Mouse (Mus musculus) lung, embryonic 15.5 days (tissue): Measurements from ENCODE around the gene Gm21312. TPM values are rescaled to one million over a fixed set of nuclear protein-coding genes. Genes with fewer than 3 reads are reported as not detected.

ENCODE experiments used
- polyA plus RNA-seq: library from polyadenylated mRNA; unstranded; fragments of >200 nt; fragmentation: Nextera tagmentation; extraction: Ambion mirVana; gene quantifications from 2 replicates; pipeline ENCODE4 v1.2.1, GENCODE M21; 2015

Gene Gm21312
- polyA plus RNA-seq, 1 experiment from 2014 or later: not detected

Other genes with a start within 250 kb of the Gm21312 start
- not detected in 2 replicates for gene Gm21293, start 34.0 kb upstream of the Gm21312 start, polyA plus RNA-seq
- gene Gm6763, start 25.5 kb upstream of the Gm21312 start, polyA plus RNA-seq: not detected in 2 replicates
- gene Gm8764, start 17.0 kb upstream of the Gm21312 start, polyA plus RNA-seq: not detected in 2 replicates
- not detected in 2 replicates for gene Gm21304, start 8.5 kb upstream of the Gm21312 start, polyA plus RNA-seq
- gene Gm20765, start 8.5 kb downstream of the Gm21312 start, polyA plus RNA-seq: not detected in 2 replicates
- gene Gm4340, start 17.0 kb downstream of the Gm21312 start, polyA plus RNA-seq: not detected in 2 replicates